Mouse (Mus musculus) brain, embryonic 14.5 days (tissue): Measurements from ENCODE around the gene Ccdc110. TPM values are rescaled to one million over a fixed set of nuclear protein-coding genes. Genes with fewer than 3 reads are reported as not detected.

Source experiments
- DNase-seq: peaks from one replicate; pipeline ENCODE4 v3.0.0-alpha.2; 2011; ENCODE audit warnings: low read depth
- CTCF ChIP-seq: fragments of 200-500 bp; IDR thresholded peaks from 2 replicates; pipeline ENCODE4 v1.5.1; 2012; ENCODE audit warnings: inconsistent platforms, mild to moderate bottlenecking, moderate library complexity, borderline replicate concordance; ENCODE audit not compliant: insufficient read depth, insufficient read length; ENCODE audit errors: extremely low read depth
- POLR2A ChIP-seq: fragments of 200-500 bp; IDR thresholded peaks from 2 replicates; pipeline ENCODE4 v1.6.1; 2012; ENCODE audit warnings: mild to moderate bottlenecking, inconsistent platforms, borderline replicate concordance; ENCODE audit not compliant: poor library complexity, insufficient read depth, insufficient read length, severe bottlenecking; ENCODE audit errors: extremely low read depth
- polyA plus RNA-seq: library from polyadenylated mRNA; depleted of rRNA; stranded (reverse); fragments of >200 nt; gene quantifications from 2 replicates; pipeline ENCODE4 v1.2.3, GENCODE M21; 2012; rRNA removed

The Ccdc110 gene
- 0.09 and 0.11 TPM in 2 replicates for polyA plus RNA-seq

- no peak for TF ChIP-seq POLR2A
- TF ChIP-seq CTCF, result peak; percentile 100
- DNase-seq, result peak; percentile 96
These were observed at the start of gene Ccdc110 for GRCm38 (mm10) chr8:45934582-45935014. Ccdc110 (plus strand) TSS chr8:45934619.

GRCm38 (mm10) chr8:45885202-45885685 lies 49.2 kb upstream of the Ccdc110 start, which contains the start of gene Pdlim3:
Pdlim3 (plus strand) TSS chr8:45885461.
- DNase-seq, result peak; percentile 58
- TF ChIP-seq CTCF (no peak), POLR2A (no peak)

- TF ChIP-seq CTCF, result no peak
- TF ChIP-seq POLR2A, result no peak
- no peak for DNase-seq
These were observed 48.6 kb upstream of the Ccdc110 start for GRCm38 (mm10) chr8:45885775-45886174.

DNA sequence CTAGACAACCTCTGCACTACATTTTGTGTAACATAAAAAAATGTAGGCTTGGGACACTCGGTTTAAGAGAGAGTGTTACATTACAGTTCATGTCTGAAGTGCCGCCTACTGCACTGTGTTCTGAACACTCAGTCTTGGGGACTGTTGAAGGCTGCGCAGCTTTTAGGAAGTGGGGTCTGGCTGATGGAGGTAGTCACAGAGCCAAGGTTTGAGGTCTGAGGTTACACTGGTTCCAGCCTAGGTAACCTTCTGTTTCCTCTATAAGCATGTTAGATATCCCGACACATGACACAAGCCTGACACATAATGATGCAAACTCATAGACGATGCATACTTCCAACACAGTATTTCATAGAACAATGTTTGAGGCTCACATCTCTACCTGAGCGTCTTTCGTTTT lies 44.7 kb upstream of the Ccdc110 start:
- DNase-seq, result no peak
- TF ChIP-seq CTCF (no peak), POLR2A (no peak)

- TF ChIP-seq CTCF (no peak), POLR2A (no peak)
These were observed 37.8 kb upstream of the Ccdc110 start for GRCm38 (mm10) chr8:45896590-45896989.

GRCm38 (mm10) chr8:45899783-45900182 lies 34.6 kb upstream of the Ccdc110 start:
- peak; percentile 56 for DNase-seq

More at GRCm38 (mm10) chr8:45896590-45896989, 37.8 kb upstream of the Ccdc110 start:
- no peak for DNase-seq

GRCm38 (mm10) chr8:45901626-45902025 lies 32.8 kb upstream of the Ccdc110 start:
- DNase-seq, result no peak
- TF ChIP-seq CTCF (no peak), POLR2A (no peak)

More at GRCm38 (mm10) chr8:45899783-45900182, 34.6 kb upstream of the Ccdc110 start:
- TF ChIP-seq CTCF, result no peak

GRCm38 (mm10) chr8:45903659-45904058 lies 30.8 kb upstream of the Ccdc110 start:
- peak; percentile 64 for DNase-seq
- TF ChIP-seq POLR2A, result no peak
- no peak for TF ChIP-seq CTCF

GRCm38 (mm10) chr8:45905591-45906250 lies 28.7 kb upstream of the Ccdc110 start:
- TF ChIP-seq CTCF (no peak), POLR2A (no peak)
- peak; percentile 84 for DNase-seq

DNA sequence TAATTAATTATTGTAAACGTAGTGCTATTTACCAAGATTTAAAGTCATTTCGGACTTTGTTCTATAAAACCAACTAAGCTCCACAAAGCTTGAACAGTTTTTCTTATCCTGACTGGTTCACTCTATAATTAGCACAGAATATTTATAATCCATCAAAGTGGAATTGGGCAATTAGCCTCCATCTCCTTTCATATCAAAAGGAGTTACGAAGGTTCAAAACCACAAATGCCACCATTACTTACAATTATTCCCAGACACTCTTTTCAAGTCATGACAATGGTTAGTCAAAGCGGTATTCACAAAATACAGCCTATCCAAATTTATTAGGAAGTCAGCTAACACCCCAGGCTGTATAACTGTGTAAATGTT lies 28.2 kb upstream of the Ccdc110 start:
- TF ChIP-seq CTCF (no peak), POLR2A (no peak)
- DNase-seq, result peak; percentile 66

DNA sequence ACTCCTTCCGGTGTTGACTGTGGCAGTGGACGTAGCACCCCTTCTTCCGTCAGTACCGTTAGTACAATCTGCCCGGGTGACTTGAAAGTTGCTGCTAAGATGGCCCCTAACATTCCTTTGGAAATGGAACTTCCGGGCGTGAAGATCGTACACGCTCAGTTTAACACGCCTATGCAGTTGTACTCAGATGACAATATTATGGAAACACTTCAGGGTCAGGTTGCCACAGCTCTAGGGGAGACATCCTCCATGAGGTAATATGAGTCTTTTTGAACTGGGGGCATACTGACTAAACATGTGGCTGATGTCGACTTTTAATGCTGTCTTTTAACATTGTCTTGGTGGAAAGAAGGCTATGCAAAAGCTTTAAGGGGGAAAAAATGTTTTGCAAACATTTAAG lies 20.7 kb upstream of the Ccdc110 start:
- no peak for TF ChIP-seq POLR2A
- TF ChIP-seq CTCF, result no peak
- no peak for DNase-seq

- TF ChIP-seq POLR2A (no peak), CTCF (no peak)
- no peak for DNase-seq
These were observed 17.9 kb upstream of the Ccdc110 start for GRCm38 (mm10) chr8:45916496-45916895.

- no peak for DNase-seq
- no peak for TF ChIP-seq CTCF
- TF ChIP-seq POLR2A, result no peak
These were observed 17.3 kb upstream of the Ccdc110 start for GRCm38 (mm10) chr8:45917040-45917679.

DNA sequence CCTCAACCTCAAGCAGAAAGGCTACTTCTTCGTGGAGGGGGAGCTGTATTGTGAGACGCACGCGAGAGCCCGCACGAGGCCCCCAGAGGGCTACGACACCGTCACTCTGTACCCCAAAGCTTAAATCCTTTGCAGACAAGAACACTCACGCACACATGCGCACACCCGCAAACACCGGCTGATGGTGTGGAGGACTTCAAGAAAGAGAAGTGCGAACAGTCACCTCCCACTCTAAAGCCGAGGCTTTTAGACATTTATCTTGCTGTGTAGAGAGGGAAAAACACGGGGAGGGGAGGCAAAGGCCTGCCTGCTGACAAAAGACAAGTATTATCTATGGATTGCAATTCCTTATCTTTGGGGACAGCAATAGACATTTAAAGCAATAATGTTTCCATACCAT lies 15.5 kb upstream of the Ccdc110 start:
- no peak for DNase-seq
- TF ChIP-seq CTCF, result no peak

DNA sequence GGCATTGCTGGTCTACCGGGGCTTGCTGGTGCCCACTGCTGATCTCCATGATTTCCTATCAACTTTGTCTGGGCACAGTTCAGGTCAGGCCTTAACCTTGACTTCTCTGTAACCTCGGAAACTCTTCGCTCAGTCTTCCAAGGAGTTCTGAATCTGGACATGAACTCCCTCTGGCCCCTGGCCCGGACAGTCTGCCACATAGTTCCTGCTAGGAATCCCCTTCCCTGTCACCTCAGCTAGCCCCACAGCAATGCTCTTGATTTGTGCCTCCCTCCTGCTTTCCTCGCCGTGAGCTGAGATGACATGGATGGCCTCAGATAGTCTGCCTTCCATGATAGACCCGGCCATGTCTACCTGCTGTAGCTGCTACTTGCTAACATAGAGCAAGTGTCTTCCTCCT lies 14.0 kb upstream of the Ccdc110 start:
- no peak for TF ChIP-seq POLR2A
- TF ChIP-seq CTCF, result no peak
- no peak for DNase-seq

GRCm38 (mm10) chr8:45922116-45922515 lies 12.3 kb upstream of the Ccdc110 start:
- DNase-seq, result no peak
- TF ChIP-seq CTCF (no peak), POLR2A (no peak)
